Comparison of ENCODE assay signal across 8 mouse cellular contexts in genomic region chr10:60830556-60831350, GRCm38 (mm10). TPM values are rescaled to one million over a fixed set of nuclear protein-coding genes. Genes with fewer than 3 reads are reported as not detected.
DNase-seq lines count a peak whose midpoint lies in the region; ATAC-seq and TF ChIP-seq lines count a peak whose summit lies in the region.

No protein-coding gene starts in this region.

- peaks cover 46% of the 10 kb centered on the region for H3K27me3 ChIP-seq in forebrain, embryonic 15.5 days
- H3K27me3 ChIP-seq in kidney, postnatal 0 days (ENCODE audit: insufficient read depth, low read length) = no peaks in the 10 kb centered on the region
- peaks cover 77% of the 10 kb centered on the region for H3K27me3 ChIP-seq in neural tube, embryonic 13.5 days

- peak overlapping the region; percentile 96 for H3K4me2 ChIP-seq in forebrain, embryonic 15.5 days (replicated peaks)
- H3K4me2 ChIP-seq in kidney, postnatal 0 days (ENCODE audit: low read length) = peak overlapping the region; percentile 90
- peak overlapping the region; percentile 95 for H3K4me2 ChIP-seq in neural tube, embryonic 13.5 days

- under 1% methylated on average over 77 of the region's 78 CpGs for WGBS in forebrain, embryonic 15.5 days
- WGBS in kidney, postnatal 0 days = under 1% methylated on average over 78 of the region's 78 CpGs
- WGBS in neural tube, embryonic 13.5 days = under 1% methylated on average over 78 of the region's 78 CpGs

- TF ChIP-seq CTCF in bone marrow macrophage, adult 2 months (IDR thresholded peaks at IDR 0.05; ENCODE audit: low read depth, low read length) = no peak
- TF ChIP-seq CTCF in kidney, postnatal 0 days (IDR thresholded peaks at IDR 0.05; ENCODE audit: low read depth) = no peak

- TF ChIP-seq POLR2A in bone marrow macrophage, adult 2 months (IDR thresholded peaks at IDR 0.05; ENCODE audit: borderline replicate concordance, low read depth, low read length) = no peak

- H3K36me3 ChIP-seq in forebrain, embryonic 15.5 days = no peaks in the 10 kb centered on the region
- H3K36me3 ChIP-seq in kidney, postnatal 0 days (ENCODE audit: insufficient read depth, low read length) = no peaks in the 10 kb centered on the region
- H3K36me3 ChIP-seq in neural tube, embryonic 13.5 days = no peaks in the 10 kb centered on the region

- ATAC-seq in forebrain, embryonic 15.5 days (replicated peaks) = peak; percentile 49
- peak; percentile 22 for ATAC-seq in kidney, postnatal 0 days (replicated peaks; ENCODE audit: low FRiP score, low read depth)
- ATAC-seq in neural tube, embryonic 13.5 days (ENCODE audit: low read depth) = peak; percentile 27

- H3K9me3 ChIP-seq in forebrain, embryonic 15.5 days = no peaks in the 10 kb centered on the region
- H3K9me3 ChIP-seq in kidney, postnatal 0 days (replicated peaks; ENCODE audit: low read length) = no peaks in the 10 kb centered on the region
- no peaks in the 10 kb centered on the region for H3K9me3 ChIP-seq in neural tube, embryonic 13.5 days

- peak; percentile 36 for DNase-seq in kidney, adult 18-20 months
- DNase-seq in kidney, adult 11 months = no peak
- no peak for DNase-seq in kidney, postnatal 0 days (ENCODE audit: low spot score)
- no peak for DNase-seq in right cerebral cortex, postnatal 36 days (ENCODE audit: low spot score in 2 of 2)
- no peak for DNase-seq in ovary, postnatal 14 days (ENCODE audit: low spot score)

- peaks cover 5% of the 10 kb centered on the region for H3K4me1 ChIP-seq in bone marrow macrophage, adult 2 months (ENCODE audit: control insufficient read depth, insufficient read depth, low read length)
- peaks cover 47% of the 10 kb centered on the region for H3K4me1 ChIP-seq in forebrain, embryonic 15.5 days
- peaks cover 41% of the 10 kb centered on the region for H3K4me1 ChIP-seq in kidney, postnatal 0 days (replicated peaks; ENCODE audit: insufficient read depth, low read length)
- H3K4me1 ChIP-seq in neural tube, embryonic 13.5 days (replicated peaks) = peaks cover 58% of the 10 kb centered on the region

- H3K4me3 ChIP-seq in bone marrow macrophage, adult 2 months (ENCODE audit: insufficient read depth, low read length) = peak overlapping the region; percentile 60
- H3K4me3 ChIP-seq in forebrain, embryonic 15.5 days = peak overlapping the region; percentile 67
- H3K4me3 ChIP-seq in kidney, postnatal 0 days (replicated peaks; ENCODE audit: low read depth, low read length) = peak overlapping the region; percentile 78
- H3K4me3 ChIP-seq in neural tube, embryonic 13.5 days = peak overlapping the region; percentile 56

- H3K9ac ChIP-seq in forebrain, embryonic 15.5 days (replicated peaks) = peak overlapping the region; percentile 60
- H3K9ac ChIP-seq in kidney, postnatal 0 days (ENCODE audit: low read depth, low read length) = peak overlapping the region; percentile 80
- H3K9ac ChIP-seq in neural tube, embryonic 13.5 days = peak overlapping the region; percentile 73

- H3K27ac ChIP-seq in bone marrow macrophage, adult 2 months (ENCODE audit: insufficient read depth, low read depth, low read length) = peak overlapping the region; percentile 13; the same call in 1 of the 2 replicates
- peak overlapping the region; percentile 53 for H3K27ac ChIP-seq in forebrain, embryonic 15.5 days (replicated peaks)
- peak overlapping the region; percentile 90 for H3K27ac ChIP-seq in kidney, postnatal 0 days
- peak overlapping the region; percentile 43; the same call in 1 of the 2 replicates for H3K27ac ChIP-seq in neural tube, embryonic 13.5 days (replicated peaks)

RNA-seq across cellular contexts. Expression of gene Unc5b, which starts 0.6 kb away (rescaled TPM):
- polyA plus RNA-seq in bone marrow macrophage, adult 2 months (2012; ENCODE audit: insufficient read depth, insufficient read length, missing spikeins) = 0.91 and 1.1 TPM in 2 replicates
- polyA plus RNA-seq in forebrain, embryonic 15.5 days (2015; fragmentation: Nextera tagmentation; extraction: Ambion mirVana) = 2.8 and 3.0 TPM in 2 replicates
- 7.8 TPM in 2 replicates for polyA plus RNA-seq in kidney, postnatal 0 days (2015; fragmentation: Nextera tagmentation; extraction: Ambion mirVana)
- 2.6 and 2.9 TPM in 2 replicates for polyA plus RNA-seq in neural tube, embryonic 13.5 days (2015; fragmentation: Nextera tagmentation; extraction: Ambion mirVana)

Comparison
In these comparisons a context has a peak if more than half of its experiments do, and no peak if none do; other contexts are left out.
1. H3K27ac ChIP-seq: peak in every context shown above with its lines; median percentile 90 in kidney, postnatal 0 days; 53 in forebrain, embryonic 15.5 days; 43 in neural tube, embryonic 13.5 days; 13 in bone marrow macrophage, adult 2 months.